Mouse (Mus musculus): Measurements from ENCODE around the gene Tmem132c.

- TF ChIP-seq POLR2A (IDR thresholded peaks at IDR 0.05; ENCODE audit: borderline replicate concordance, extremely low read depth, low read depth, low read length) (no peak), CTCF (IDR thresholded peaks at IDR 0.05; ENCODE audit: insufficient read depth, low read length) (no peak)
Observed at GRCm38 (mm10) chr5:127505697-127506096, 264.1 kb downstream of the Tmem132c start.
